Mouse (Mus musculus): ENCODE results near the gene Irak4. TPM values are rescaled to one million over a fixed set of nuclear protein-coding genes. Genes with fewer than 3 reads are reported as not detected.

The Irak4 gene
- polyA plus RNA-seq, 1 experiment from 2014 or later, result 16.1 TPM

- TF ChIP-seq CTCF (IDR thresholded peaks at IDR 0.05; ENCODE audit: low read depth), result no peak
- no peak overlapping the region for H3K4me2 ChIP-seq (replicated peaks; ENCODE audit: low read depth)
- no peak for ATAC-seq
- H3K27me3 ChIP-seq (replicated peaks; ENCODE audit: control insufficient read depth, insufficient read depth, low read length), result no peaks in the 10 kb centered on the region
- no peak overlapping the region for H3K27ac ChIP-seq (ENCODE audit: low read depth, low read length)
- peaks cover 8% of the 10 kb centered on the region for H3K36me3 ChIP-seq (ENCODE audit: control insufficient read depth, insufficient read depth)
- WGBS, result 65% methylated on average over 6 of the region's 6 CpGs
- H3K4me3 ChIP-seq (ENCODE audit: low read depth, low read length), result no peak overlapping the region
- H3K9me3 ChIP-seq (ENCODE audit: control insufficient read depth), result no peaks in the 10 kb centered on the region
- no peak overlapping the region for H3K9ac ChIP-seq (ENCODE audit: low read depth, low read length)
- no peaks in the 10 kb centered on the region for H3K4me1 ChIP-seq (replicated peaks; ENCODE audit: control insufficient read depth, insufficient read depth, low read length)
Observed at GRCm38 (mm10) chr15:94532956-94533355, 10.5 kb upstream of the Irak4 start.

GRCm38 (mm10) chr15:94535521-94535920 is 7.9 kb upstream of the Irak4 start:
- Histone ChIP-seq H3K9ac (ENCODE audit: low read depth, low read length) (no peak overlapping the region), H3K36me3 (ENCODE audit: control insufficient read depth, insufficient read depth) (peaks cover 9% of the 10 kb centered on the region), H3K4me3 (ENCODE audit: low read depth, low read length) (no peak overlapping the region), H3K27me3 (replicated peaks; ENCODE audit: control insufficient read depth, insufficient read depth, low read length) (no peaks in the 10 kb centered on the region), H3K4me1 (replicated peaks; ENCODE audit: control insufficient read depth, insufficient read depth, low read length) (no peaks in the 10 kb centered on the region), H3K4me2 (replicated peaks; ENCODE audit: low read depth) (no peak overlapping the region), H3K27ac (ENCODE audit: low read depth, low read length) (no peak overlapping the region), H3K9me3 (ENCODE audit: control insufficient read depth) (no peaks in the 10 kb centered on the region)
- WGBS, result 88% methylated on average over 7 of the region's 7 CpGs
- no peak for TF ChIP-seq CTCF (IDR thresholded peaks at IDR 0.05; ENCODE audit: low read depth)
- no peak for ATAC-seq

- WGBS, result 87% methylated on average over 3 of the region's 3 CpGs
- no peak overlapping the region for H3K27ac ChIP-seq (ENCODE audit: low read depth, low read length)
- H3K4me3 ChIP-seq (ENCODE audit: low read depth, low read length), result no peak overlapping the region
- H3K9me3 ChIP-seq (ENCODE audit: control insufficient read depth), result no peaks in the 10 kb centered on the region
- H3K4me2 ChIP-seq (replicated peaks; ENCODE audit: low read depth), result no peak overlapping the region
- H3K27me3 ChIP-seq (replicated peaks; ENCODE audit: control insufficient read depth, insufficient read depth, low read length), result no peaks in the 10 kb centered on the region
- peaks cover 4% of the 10 kb centered on the region; the same call in 1 of the 2 replicates for H3K36me3 ChIP-seq (ENCODE audit: control insufficient read depth, insufficient read depth)
- TF ChIP-seq CTCF (IDR thresholded peaks at IDR 0.05; ENCODE audit: low read depth), result no peak
- no peak overlapping the region for H3K9ac ChIP-seq (ENCODE audit: low read depth, low read length)
- no peak for ATAC-seq
- H3K4me1 ChIP-seq (replicated peaks; ENCODE audit: control insufficient read depth, insufficient read depth, low read length), result no peaks in the 10 kb centered on the region
Observed at GRCm38 (mm10) chr15:94539296-94539695, 4.1 kb upstream of the Irak4 start.

- Histone ChIP-seq H3K4me1 (replicated peaks; ENCODE audit: control insufficient read depth, insufficient read depth, low read length) (peaks cover 6% of the 10 kb centered on the region; the same call in 1 of the 2 replicates), H3K4me2 (replicated peaks; ENCODE audit: low read depth) (peak overlapping the region; percentile 76), H3K4me3 (ENCODE audit: low read depth, low read length) (peak overlapping the region; percentile 87), H3K27ac (ENCODE audit: low read depth, low read length) (peak overlapping the region; percentile 94), H3K36me3 (ENCODE audit: control insufficient read depth, insufficient read depth) (peaks cover 4% of the 10 kb centered on the region; the same call in 1 of the 2 replicates), H3K27me3 (replicated peaks; ENCODE audit: control insufficient read depth, insufficient read depth, low read length) (no peaks in the 10 kb centered on the region), H3K9ac (ENCODE audit: low read depth, low read length) (peak overlapping the region; percentile 32; the same call in 1 of the 2 replicates), H3K9me3 (ENCODE audit: control insufficient read depth) (no peaks in the 10 kb centered on the region)
- TF ChIP-seq CTCF (IDR thresholded peaks at IDR 0.05; ENCODE audit: low read depth), result no peak
- ATAC-seq, result peak; percentile 80
- 6% methylated on average over 21 of the region's 22 CpGs for WGBS
Observed at GRCm38 (mm10) chr15:94542567-94543408, 655 bp upstream of the Irak4 start.

GRCm38 (mm10) chr15:94544052-94544636 is 701 bp downstream of the Irak4 start:
- Histone ChIP-seq H3K9me3 (ENCODE audit: control insufficient read depth) (no peaks in the 10 kb centered on the region), H3K9ac (ENCODE audit: low read depth, low read length) (peak overlapping the region; percentile 68), H3K27me3 (replicated peaks; ENCODE audit: control insufficient read depth, insufficient read depth, low read length) (no peaks in the 10 kb centered on the region), H3K27ac (ENCODE audit: low read depth, low read length) (peak overlapping the region; percentile 94), H3K4me1 (replicated peaks; ENCODE audit: control insufficient read depth, insufficient read depth, low read length) (peaks cover 6% of the 10 kb centered on the region; the same call in 1 of the 2 replicates), H3K4me2 (replicated peaks; ENCODE audit: low read depth) (peak overlapping the region; percentile 76), H3K36me3 (ENCODE audit: control insufficient read depth, insufficient read depth) (peaks cover 8% of the 10 kb centered on the region), H3K4me3 (ENCODE audit: low read depth, low read length) (peak overlapping the region; percentile 87)
- 34% methylated on average over 9 of the region's 9 CpGs for WGBS
- no peak for ATAC-seq
- no peak for TF ChIP-seq CTCF (IDR thresholded peaks at IDR 0.05; ENCODE audit: low read depth)

- ATAC-seq, result no peak
- Histone ChIP-seq H3K4me2 (replicated peaks; ENCODE audit: low read depth) (peak overlapping the region; percentile 76), H3K9ac (ENCODE audit: low read depth, low read length) (no peak overlapping the region), H3K4me1 (replicated peaks; ENCODE audit: control insufficient read depth, insufficient read depth, low read length) (peaks cover 6% of the 10 kb centered on the region; the same call in 1 of the 2 replicates), H3K36me3 (ENCODE audit: control insufficient read depth, insufficient read depth) (peaks cover 14% of the 10 kb centered on the region), H3K9me3 (ENCODE audit: control insufficient read depth) (no peaks in the 10 kb centered on the region), H3K27me3 (replicated peaks; ENCODE audit: control insufficient read depth, insufficient read depth, low read length) (no peaks in the 10 kb centered on the region), H3K4me3 (ENCODE audit: low read depth, low read length) (no peak overlapping the region), H3K27ac (ENCODE audit: low read depth, low read length) (0 out of 2 replicates have a peak overlapping the region, but pooled peaks have one; percentile 94)
- 71% methylated on average over 4 of the region's 4 CpGs for WGBS
- no peak for TF ChIP-seq CTCF (IDR thresholded peaks at IDR 0.05; ENCODE audit: low read depth)
Observed at GRCm38 (mm10) chr15:94544844-94545243, 1.4 kb downstream of the Irak4 start.
